ENCODE assay signal across 9 mouse cellular contexts in the genomic region with DNA sequence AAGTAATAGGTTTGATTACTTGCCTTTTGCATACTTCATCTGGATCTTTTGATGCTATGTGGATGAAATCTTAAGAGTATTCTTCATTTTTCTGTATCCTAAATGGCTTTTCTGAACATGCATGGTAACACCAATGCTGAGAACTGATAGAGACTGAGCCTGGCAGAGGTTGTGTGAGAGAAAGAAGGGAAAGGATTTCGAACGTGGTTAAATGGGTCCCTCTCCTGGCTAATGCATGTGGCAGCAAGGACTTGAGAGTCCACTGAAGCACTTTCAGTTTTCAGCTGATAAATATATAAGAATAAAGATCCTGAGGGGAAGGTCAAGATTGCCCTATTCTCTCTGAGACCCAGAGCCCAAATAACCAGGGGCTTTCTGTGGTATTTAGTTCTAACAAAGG.
DNase-seq lines count a peak whose midpoint lies in the region; ATAC-seq and TF ChIP-seq lines count a peak whose summit lies in the region.
"Had no signal": no experiment of that assay in that cellular context is flagged by ENCODE, and none has a peak within 500 bp of the region (broad histone marks: within the 10 kb centered on the region; RNA-seq: fewer than 3 reads in every experiment).

No protein-coding gene starts in this region.

- no peak overlapping the region for H3K4me3 ChIP-seq in gastrocnemius, adult 2 months
- H3K4me3 ChIP-seq in hindbrain, embryonic 15.5 days: no peak overlapping the region
- H3K4me3 ChIP-seq in midbrain, embryonic 16.5 days (ENCODE audit: low read depth, low read length): no peak overlapping the region
- H3K4me3 ChIP-seq: limb, embryonic 13.5 days had no signal

- no peaks in the 10 kb centered on the region for H3K9me3 ChIP-seq in hindbrain, embryonic 15.5 days
- H3K9me3 ChIP-seq in midbrain, embryonic 16.5 days (replicated peaks; ENCODE audit: control insufficient read depth, low read length, poor library complexity, severe bottlenecking): no peaks in the 10 kb centered on the region
- H3K9me3 ChIP-seq: limb, embryonic 13.5 days had no signal

- intact Hi-C loops in gastrocnemius, adult 2 months (cut with DNase I): loop anchor here (10.0 kb wide), 1 partner anchor 438 kb away; a partner anchor contains a TSS
- intact Hi-C loops in gastrocnemius, postnatal 14 days (cut with DNase I; ENCODE audit: low total_unique reads): no loop called here

- DNase-seq in gastrocnemius, adult 2 months: no peak
- no peak for DNase-seq in gastrocnemius, postnatal 10 days
- peak; percentile 95 for DNase-seq in brain, embryonic 14.5 days (ENCODE audit: low read depth)
- DNase-seq in thymus, postnatal 4 days: no peak
- no peak for DNase-seq in B cell, adult 2 months
- no peak for DNase-seq in gastrocnemius, postnatal 14 days

- no peaks in the 10 kb centered on the region for H3K36me3 ChIP-seq in hindbrain, embryonic 15.5 days
- H3K36me3 ChIP-seq in midbrain, embryonic 16.5 days (ENCODE audit: control insufficient read depth, insufficient read depth, low read length): no peaks in the 10 kb centered on the region
- H3K36me3 ChIP-seq: limb, embryonic 13.5 days had no signal

- H3K27ac ChIP-seq in gastrocnemius, adult 2 months: no peak overlapping the region
- peak overlapping the region; percentile 48; the same call in 1 of the 2 replicates for H3K27ac ChIP-seq in hindbrain, embryonic 15.5 days (replicated peaks)
- H3K27ac ChIP-seq in midbrain, embryonic 16.5 days (ENCODE audit: low read length): peak overlapping the region; percentile 22; the same call in 1 of the 2 replicates
- H3K27ac ChIP-seq: limb, embryonic 13.5 days had no signal

- peak; percentile 85 for ATAC-seq in hindbrain, embryonic 15.5 days (ENCODE audit: low FRiP score, low read depth)
- peak; percentile 92 for ATAC-seq in midbrain, embryonic 16.5 days

- TF ChIP-seq POLR2A in brain, embryonic 14.5 days (IDR thresholded peaks at IDR 0.05; ENCODE audit: borderline replicate concordance, extremely low read depth, insufficient read depth, insufficient read length, poor library complexity, severe bottlenecking): no peak

- no peak overlapping the region for H3K9ac ChIP-seq in hindbrain, embryonic 15.5 days
- H3K9ac ChIP-seq in midbrain, embryonic 16.5 days (ENCODE audit: low read depth, low read length): no peak overlapping the region
- H3K9ac ChIP-seq: limb, embryonic 13.5 days had no signal

- WGBS in hindbrain, embryonic 15.5 days: 20% methylated on average over 2 of the region's 2 CpGs
- WGBS in midbrain, embryonic 16.5 days: 19% methylated on average over 2 of the region's 2 CpGs

- no peaks in the 10 kb centered on the region for H3K27me3 ChIP-seq in hindbrain, embryonic 15.5 days
- no peaks in the 10 kb centered on the region for H3K27me3 ChIP-seq in midbrain, embryonic 16.5 days (ENCODE audit: control insufficient read depth, insufficient read depth, low read depth, low read length)
- H3K27me3 ChIP-seq: limb, embryonic 13.5 days had no signal

- peak overlapping the region; percentile 21; the same call in 1 of the 2 replicates for H3K4me2 ChIP-seq in hindbrain, embryonic 15.5 days
- H3K4me2 ChIP-seq in midbrain, embryonic 16.5 days (ENCODE audit: low read length): no peak overlapping the region
- H3K4me2 ChIP-seq: limb, embryonic 13.5 days had no signal

- TF ChIP-seq CTCF in gastrocnemius, adult 2 months (IDR thresholded peaks at IDR 0.05): peak; percentile 7; the same call in 1 of the 2 replicates
- peak; percentile 84 for TF ChIP-seq CTCF in brain, embryonic 14.5 days (IDR thresholded peaks at IDR 0.05; ENCODE audit: borderline replicate concordance, extremely low read depth, insufficient read depth, insufficient read length)

- H3K4me1 ChIP-seq in hindbrain, embryonic 15.5 days (replicated peaks): peaks cover 8% of the 10 kb centered on the region
- peaks cover 7% of the 10 kb centered on the region; the same call in 1 of the 2 replicates for H3K4me1 ChIP-seq in midbrain, embryonic 16.5 days (ENCODE audit: control insufficient read depth, insufficient read depth, low read length)
- H3K4me1 ChIP-seq: limb, embryonic 13.5 days had no signal
